Mouse (Mus musculus): ENCODE measurements around the gene Zfp710.

Zfp710 gene

GRCm38 (mm10) chr7:80058405-80059063 lies 33.9 kb downstream of the Zfp710 start:
- DNase-seq: no peak

DNA sequence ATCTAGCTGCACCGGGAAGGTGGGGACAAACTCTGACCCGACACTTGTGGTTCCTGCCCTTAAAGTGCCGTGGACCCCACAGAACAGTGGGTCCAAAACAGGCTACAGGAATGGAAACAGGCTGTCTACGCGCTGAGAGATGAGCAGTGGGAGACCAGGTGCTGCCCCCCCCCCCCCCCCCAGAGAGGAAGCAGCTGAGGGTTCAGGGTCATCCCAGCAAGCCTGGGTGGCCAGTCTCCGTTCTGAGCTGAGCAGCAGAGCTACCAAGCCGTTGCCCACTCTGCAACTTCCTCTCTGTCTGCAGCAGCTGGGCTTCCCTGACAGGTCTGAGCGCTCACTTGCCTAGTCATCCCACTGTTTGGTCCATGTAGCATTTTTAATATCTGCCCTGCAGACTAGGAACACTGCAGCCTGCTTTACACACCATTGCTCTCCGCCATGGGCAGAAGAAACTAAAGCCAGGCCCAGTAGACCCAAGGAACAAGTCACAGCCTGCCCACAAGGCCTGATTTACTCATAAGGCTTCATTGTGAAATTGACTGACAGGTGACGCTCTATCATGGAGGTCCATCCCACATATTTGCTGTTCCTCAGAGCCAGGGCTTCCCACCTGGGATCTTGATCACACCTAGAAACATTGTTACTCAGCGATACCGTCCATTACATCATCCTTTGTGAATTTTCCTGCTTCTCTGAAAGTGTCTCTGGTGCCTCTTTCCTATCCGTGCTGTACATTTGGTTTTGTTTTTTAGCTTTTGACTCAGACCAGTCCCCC lies 34.6 kb downstream of the Zfp710 start:
- DNase-seq: no peak

DNA sequence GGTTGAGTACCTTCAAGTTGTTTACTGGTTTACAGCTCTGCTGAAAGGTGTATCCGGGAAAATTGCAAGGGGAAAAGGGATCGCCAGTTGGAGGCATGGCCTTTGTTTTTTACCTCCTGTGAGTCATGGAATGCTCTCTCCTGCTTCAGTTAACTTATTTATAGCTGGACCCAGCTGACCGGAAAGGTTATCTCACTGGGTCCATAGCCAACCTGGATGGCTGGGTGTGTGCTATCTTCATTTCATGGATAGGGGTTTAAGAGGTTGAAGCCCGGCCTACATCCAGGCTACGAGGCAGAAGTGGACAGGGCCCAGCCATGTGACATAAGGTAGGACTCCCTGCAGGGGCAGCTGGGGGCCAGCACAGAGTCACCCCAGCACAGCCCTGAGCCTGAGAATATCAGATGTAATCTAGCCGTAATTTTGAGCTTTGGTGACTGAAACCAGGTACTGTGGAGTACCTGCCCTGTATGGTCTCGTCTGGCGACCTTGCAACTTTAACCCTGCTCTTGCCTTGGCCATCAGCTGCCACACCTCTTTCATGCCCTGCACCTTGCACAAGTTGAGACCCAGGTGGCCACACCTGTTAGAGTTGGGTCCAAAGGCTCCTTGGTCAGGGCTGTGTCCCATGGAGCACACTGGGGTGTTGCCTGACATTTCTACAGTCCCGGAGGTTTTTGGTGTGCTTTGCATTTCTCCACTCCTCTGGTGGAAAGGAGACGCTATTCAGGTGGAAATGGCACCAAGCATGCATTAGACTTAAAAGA lies 35.6 kb downstream of the Zfp710 start:
- no peak for DNase-seq

- no peak for DNase-seq
These were observed 37.6 kb downstream of the Zfp710 start for GRCm38 (mm10) chr7:80062083-80062826.

DNA sequence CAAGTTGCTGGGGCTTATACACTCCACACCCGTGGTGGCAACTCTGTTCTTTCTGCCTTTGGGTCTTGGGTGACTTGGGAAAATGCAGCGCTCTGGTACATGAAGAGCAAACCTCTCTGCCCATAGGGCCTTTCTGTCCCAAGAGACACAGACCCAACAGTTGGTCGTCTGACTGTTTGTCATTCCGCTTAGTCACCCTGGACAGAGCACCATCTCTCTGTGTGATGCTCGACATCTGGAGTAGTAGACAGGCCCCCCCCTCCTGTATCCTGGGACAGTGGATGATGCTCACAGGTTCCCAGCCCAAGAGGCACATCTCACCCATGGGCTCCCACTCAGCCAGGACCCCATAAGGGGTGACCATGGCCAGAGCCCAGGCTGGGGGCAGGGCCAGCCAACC lies 38.6 kb downstream of the Zfp710 start:
- no peak for DNase-seq

GRCm38 (mm10) chr7:80063902-80064736 lies 39.5 kb downstream of the Zfp710 start:
- DNase-seq: no peak

DNA sequence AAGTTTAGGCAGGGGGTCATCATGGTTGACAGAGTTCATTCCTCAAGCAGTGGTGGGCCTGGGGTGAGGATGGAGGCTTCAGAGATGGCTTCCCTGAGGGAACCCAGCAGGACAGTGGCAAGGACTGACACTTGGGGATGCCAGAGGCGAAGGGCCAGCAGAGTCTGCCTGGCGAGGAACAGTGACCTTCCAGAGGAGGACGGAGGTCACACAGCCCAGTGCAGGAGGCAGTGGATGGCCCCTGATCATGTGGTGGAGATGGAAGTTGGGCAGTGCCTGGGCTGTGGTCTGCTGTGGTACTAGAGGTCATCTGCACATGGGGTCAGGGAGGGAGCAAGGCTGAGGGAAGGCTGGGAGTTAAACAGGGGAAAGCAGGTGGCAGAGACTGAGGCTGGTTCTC lies 40.6 kb downstream of the Zfp710 start:
- DNase-seq: no peak

- no peak for DNase-seq
These were observed 42.3 kb downstream of the Zfp710 start for GRCm38 (mm10) chr7:80066675-80067455.

GRCm38 (mm10) chr7:80068341-80068740 lies 43.7 kb downstream of the Zfp710 start:
- DNase-seq: no peak

DNA sequence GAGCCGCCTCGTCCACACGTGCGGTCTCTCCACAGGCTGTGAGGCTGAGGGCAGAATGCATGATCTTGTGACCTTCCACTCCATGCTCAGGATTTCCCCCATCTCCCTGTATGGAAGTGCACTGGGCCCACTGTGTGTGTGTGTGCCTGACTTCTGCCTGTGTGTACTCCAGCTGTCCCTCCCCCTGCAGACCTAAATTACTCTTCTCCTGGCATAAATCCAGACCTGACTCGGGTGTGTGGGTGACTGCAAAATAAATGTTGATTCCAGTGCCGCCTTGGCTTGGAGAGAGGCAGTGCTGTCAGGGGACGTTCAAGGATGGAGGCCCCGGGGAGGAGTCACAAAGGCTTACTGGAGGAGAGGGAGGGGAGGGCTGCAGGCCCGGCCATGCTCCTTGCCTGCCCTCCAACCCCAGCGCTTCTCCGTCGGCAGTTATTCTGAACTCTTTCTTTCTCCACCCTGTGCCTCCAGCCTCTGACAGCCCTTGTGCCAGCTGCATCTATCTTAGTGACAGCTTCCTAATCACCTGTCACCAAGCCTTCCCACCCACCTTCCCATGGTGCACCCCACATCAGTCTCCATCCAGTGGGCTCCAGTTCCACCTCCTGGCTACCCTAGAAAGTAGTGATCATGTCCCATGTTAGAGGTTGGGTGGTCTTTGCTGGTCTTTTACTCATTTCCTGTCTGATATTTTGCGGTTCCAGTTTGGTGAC lies 45.2 kb downstream of the Zfp710 start:
- DNase-seq: peak; percentile 76

DNA sequence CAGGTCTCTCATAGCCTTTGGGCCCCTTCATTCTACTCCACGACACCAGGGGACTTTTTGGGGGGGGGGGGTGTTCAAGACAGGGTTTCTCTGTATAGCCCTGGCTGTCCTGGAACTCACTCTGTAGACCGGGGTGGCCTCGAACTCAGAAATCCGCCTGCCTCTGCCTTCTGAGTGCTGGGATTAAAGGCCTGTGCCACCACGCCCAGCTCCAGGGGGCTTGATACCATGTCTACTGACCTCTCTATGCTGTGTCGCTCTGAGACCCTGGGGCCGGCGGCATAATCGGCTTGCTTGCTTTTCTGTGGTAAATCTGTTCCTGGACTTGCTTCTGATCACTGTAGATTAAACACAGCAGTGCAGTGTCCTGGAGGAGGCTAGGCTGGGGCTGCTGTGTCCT lies 46.6 kb downstream of the Zfp710 start:
- DNase-seq: no peak

- DNase-seq: no peak
These were observed 47.7 kb downstream of the Zfp710 start for GRCm38 (mm10) chr7:80072297-80072696.

GRCm38 (mm10) chr7:80073506-80073905 lies 48.9 kb downstream of the Zfp710 start:
- no peak for DNase-seq

DNA sequence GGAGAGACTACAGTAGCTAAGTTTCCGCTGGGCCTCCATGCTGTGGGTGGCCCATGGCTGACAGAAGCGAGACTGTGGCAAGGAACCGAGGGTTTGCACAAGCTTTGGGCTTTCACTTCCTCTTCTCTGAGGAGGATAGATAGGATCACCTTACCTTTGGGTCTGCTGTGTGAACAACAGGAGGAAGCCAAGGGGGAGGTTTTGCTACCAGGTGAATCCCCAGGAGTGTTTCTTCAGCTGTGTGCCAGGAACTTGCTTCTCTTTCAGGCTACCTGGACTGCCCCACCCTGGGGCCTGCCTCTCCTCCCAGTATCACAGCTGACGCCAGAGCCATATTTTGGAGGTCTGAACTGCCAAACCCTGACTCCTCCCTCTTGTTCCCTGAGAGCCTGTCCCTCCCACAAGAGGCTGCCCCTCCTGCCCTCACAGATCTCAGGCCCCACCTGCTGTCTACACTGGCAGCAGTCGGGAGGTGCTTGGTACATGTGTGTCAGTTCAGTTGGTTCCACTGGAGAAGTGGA lies 50.4 kb downstream of the Zfp710 start:
- DNase-seq: peak; percentile 55

GRCm38 (mm10) chr7:80075946-80076583 lies 51.5 kb downstream of the Zfp710 start:
- DNase-seq: peak; percentile 88

DNA sequence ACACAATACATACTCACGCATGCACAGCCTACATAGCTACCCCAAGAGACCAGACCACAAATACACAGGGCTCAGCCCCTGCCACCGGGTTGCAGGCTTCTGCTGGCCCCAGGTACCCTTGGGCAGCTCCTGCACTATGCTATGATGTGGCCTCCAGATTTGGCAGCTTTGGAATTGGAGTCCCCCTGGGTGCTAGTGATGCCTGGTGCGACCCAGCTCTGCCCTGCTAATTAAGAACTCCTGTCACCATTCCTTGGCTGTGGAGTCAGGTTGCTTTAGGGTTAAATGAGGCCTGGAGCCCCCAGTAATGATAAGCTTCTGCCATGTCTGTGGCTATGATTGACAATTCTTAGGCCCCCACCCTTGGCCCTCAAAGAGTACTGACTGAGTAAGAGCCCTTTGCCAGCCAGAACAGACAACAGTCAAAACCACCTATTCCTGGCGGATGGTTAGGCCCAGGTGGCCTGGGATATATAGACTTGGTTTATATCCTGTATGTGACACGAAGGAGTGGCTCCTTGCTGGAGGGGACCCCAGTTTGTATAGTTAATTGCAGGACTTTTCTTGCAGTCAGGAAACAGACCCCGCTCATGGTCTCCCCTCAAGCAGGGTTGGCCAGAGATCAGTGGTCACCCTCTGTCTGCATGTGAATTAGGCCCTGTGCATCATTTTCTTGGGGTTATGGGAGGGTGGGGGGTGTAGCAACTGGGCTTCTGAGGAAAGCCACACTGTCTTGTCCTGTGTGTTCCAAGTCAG lies 52.5 kb downstream of the Zfp710 start:
- DNase-seq: no peak

- DNase-seq: no peak
These were observed 53.2 kb downstream of the Zfp710 start for GRCm38 (mm10) chr7:80077801-80078200.

DNA sequence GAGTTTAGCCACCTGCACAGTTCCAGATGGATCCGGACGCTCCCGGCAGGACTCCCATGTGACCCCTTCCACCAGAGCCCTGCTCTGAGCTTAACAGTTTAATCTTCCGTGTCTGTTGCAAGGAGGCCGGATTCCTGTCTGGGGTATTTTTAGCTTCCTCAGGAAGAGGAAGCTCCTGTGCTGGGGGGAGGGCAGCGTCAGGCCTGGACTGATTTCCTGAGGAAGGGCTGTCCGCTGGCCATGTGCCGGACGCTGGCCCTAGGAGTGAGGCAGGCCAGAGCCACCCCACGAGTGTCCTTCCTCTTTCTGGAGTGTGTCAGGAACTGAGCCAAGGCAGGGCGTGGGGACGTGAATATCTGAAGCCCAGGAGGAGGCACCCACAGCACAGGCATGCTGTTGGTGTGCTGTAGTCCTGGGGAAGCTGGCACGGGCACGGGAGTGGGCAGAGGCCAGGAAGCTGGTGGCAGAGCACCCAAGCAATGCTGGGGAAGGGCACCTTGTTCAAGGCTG lies 54.2 kb downstream of the Zfp710 start:
- DNase-seq: peak; percentile 85
